Mouse (Mus musculus): Measurements from ENCODE around the gene Gmpr2. TPM values are rescaled to one million over a fixed set of nuclear protein-coding genes. Genes with fewer than 3 reads are reported as not detected.

Gmpr2 gene
- total RNA-seq, 2 experiments from 2014 or later: 1.5 to 6.9 TPM

GRCm38 (mm10) chr14:55672741-55673060 lies 960 bp downstream of the Gmpr2 start:
- ATAC-seq (replicated peaks; ENCODE audit: low FRiP score, poor library complexity, severe bottlenecking): no peak

- ATAC-seq (replicated peaks; ENCODE audit: low FRiP score, poor library complexity, severe bottlenecking): no peak
These were observed 5.9 kb downstream of the Gmpr2 start for GRCm38 (mm10) chr14:55677615-55678014.

DNA sequence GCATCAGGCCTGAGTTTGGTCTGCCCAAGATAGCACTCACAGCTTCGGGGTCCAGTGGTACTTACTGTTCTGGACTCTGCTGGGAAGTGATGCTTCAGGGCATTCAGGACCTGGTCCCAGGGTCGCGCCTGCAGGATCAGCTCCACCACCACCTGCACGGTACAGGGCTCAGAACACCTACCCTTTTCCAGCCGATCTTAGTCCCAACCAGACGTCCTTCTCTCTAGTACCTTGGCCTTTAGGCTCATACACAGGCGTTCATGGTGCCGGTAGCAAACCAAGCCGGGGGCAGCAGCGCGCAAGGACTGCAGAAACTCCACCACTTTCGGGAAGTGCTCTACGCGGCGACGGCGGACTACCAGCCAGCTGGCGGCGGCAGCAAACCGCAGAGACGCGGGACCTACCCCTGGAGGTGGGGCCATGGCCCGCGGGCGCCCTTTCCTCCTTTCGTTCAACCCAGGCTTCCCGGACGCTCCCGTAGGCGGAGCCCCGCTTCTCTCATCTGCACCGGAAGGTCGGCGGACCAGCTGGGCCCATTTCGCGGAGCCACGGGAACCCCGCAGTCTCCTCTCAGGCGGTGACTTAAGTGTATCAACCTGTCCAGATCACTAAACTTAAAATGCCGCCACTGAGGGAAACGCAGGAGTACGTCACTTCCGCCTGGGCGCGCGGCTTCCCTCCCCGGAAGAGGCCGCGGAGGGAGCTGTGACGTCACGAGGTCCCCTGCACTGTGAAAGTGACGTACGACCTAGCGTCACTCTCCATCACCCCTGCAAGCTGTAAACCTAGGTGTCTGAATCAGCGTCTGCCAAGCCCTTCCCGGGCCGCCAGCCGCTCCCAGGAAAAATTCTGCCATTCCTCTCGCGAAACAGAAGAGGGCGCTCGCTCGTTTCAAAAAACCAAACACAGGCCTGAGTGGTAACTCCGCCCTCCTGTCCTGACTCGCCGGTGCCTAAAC lies 9.7 kb downstream of the Gmpr2 start, which contains the start of gene Tinf2:
Gene Tinf2 (minus strand): TSS at position 661 of the 958 bp plus-strand sequence.
- peak; percentile 94 for ATAC-seq (replicated peaks; ENCODE audit: low FRiP score, poor library complexity, severe bottlenecking)

GRCm38 (mm10) chr14:55682118-55682493 lies 10.4 kb downstream of the Gmpr2 start:
- ATAC-seq (replicated peaks; ENCODE audit: low FRiP score, poor library complexity, severe bottlenecking): peak; percentile 37

- no peak for ATAC-seq (replicated peaks; ENCODE audit: low FRiP score, poor library complexity, severe bottlenecking)
These were observed 17.7 kb downstream of the Gmpr2 start for GRCm38 (mm10) chr14:55689433-55689832.

- no peak for ATAC-seq (replicated peaks; ENCODE audit: low FRiP score, poor library complexity, severe bottlenecking)
These were observed 25.5 kb downstream of the Gmpr2 start for GRCm38 (mm10) chr14:55697226-55697625.

DNA sequence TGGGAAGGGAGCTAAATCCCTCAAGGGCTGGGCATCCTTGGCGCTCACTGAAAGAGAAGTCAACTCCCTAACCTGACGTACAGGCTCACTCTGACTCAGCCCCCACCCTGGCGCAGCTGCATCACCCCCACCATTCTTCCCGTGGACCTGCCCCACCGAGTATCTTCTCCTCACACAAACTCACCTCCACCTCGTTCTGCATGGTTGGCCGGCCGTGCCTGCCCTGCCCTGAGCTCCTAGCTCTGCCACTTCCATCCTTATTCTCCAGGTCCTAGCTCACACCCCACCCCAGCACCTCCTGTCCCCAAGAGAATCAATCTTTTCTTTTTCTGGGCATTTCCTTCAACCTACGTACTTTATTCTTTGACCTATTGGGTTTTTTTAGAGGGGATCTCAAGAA lies 29.4 kb downstream of the Gmpr2 start:
- ATAC-seq (replicated peaks; ENCODE audit: low FRiP score, poor library complexity, severe bottlenecking): no peak

DNA sequence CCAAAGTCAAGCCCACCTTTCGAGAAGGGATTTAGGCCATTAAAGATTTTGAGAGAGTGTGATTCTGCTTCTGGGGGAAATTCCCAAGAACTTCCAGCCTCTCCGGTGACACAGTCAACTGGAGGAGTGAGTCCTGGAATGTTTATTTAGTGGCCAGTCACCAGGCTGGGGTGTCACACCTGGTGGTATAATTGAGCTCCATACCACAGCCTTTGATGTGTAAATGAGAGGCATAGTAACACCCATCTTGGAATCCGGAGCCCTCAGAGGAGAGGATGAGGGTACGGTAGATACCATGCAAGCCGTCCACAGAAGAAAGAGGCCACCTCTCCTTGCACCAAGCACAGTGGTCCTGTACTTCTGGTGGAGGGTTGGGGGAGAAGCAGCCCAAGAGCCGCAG lies 31.0 kb downstream of the Gmpr2 start:
- ATAC-seq (replicated peaks; ENCODE audit: low FRiP score, poor library complexity, severe bottlenecking): no peak

DNA sequence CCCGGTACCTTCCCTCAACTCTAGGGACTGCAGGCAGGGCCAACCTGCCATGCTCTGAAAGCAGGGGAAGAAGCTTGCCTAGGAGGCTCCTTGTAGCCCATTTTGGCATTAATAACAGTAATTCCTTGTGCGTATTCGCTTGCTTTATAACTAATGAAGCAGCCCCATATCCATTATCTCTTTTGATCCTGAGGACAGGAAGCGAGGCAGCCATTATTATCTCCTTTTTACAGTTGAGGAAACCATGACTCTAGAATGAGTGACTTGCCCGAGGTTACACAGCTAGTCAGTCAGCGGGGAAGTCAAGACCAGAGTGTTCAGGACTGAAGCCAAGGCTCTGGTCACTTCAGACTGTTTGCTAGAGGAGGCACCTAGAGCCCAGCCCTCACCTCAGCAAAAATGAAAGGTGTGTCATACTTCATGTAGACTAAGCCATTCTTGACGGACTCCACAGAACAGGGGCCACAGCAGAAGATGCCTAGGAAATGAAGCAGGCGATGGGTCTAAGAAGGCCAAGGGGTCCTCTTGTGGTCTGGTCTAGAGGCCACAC lies 34.4 kb downstream of the Gmpr2 start:
- no peak for ATAC-seq (replicated peaks; ENCODE audit: low FRiP score, poor library complexity, severe bottlenecking)

DNA sequence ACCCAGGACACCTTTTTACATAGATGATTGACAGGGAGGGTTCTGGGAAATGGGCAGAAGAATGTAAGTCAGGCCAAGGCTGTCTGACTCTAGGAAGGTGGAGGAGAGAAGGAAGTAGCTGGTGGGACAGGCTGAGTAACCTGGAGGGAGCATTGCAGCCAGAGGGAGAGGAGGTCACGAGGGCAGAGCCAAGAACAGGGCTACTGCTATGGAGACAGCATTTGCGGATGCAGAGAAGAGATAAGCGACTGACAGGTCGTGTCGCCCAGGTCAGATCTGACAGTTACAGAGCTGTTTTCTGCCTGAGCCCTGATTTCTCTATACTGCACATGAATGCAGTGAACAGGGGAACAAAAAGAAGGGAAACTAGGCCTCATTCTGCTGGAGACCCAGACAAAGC lies 35.7 kb downstream of the Gmpr2 start:
- no peak for ATAC-seq (replicated peaks; ENCODE audit: low FRiP score, poor library complexity, severe bottlenecking)

DNA sequence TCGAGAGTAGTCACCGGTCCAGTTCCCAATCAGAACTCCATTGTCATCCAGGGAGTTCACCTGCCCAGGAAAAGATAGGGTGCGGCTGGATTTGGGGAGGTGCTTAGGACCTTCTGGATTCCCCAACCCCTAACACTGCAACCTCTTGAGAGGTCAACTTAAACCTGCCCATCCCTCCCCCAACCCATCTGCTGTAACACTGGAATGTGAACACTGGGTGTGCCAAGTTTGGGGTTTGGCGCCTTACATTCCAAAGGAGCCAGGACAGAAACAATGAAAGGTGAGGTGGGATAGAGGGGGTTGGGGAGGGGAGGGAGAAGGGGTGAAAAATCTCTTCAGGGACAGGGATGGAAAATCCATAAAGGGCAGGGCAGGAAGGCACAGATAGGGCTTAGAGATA lies 37.8 kb downstream of the Gmpr2 start:
- ATAC-seq (replicated peaks; ENCODE audit: low FRiP score, poor library complexity, severe bottlenecking): no peak

- no peak for ATAC-seq (replicated peaks; ENCODE audit: low FRiP score, poor library complexity, severe bottlenecking)
These were observed 40.0 kb downstream of the Gmpr2 start for GRCm38 (mm10) chr14:55711786-55712185.

- no peak for ATAC-seq (replicated peaks; ENCODE audit: low FRiP score, poor library complexity, severe bottlenecking)
These were observed 41.4 kb downstream of the Gmpr2 start for GRCm38 (mm10) chr14:55713007-55713728.

DNA sequence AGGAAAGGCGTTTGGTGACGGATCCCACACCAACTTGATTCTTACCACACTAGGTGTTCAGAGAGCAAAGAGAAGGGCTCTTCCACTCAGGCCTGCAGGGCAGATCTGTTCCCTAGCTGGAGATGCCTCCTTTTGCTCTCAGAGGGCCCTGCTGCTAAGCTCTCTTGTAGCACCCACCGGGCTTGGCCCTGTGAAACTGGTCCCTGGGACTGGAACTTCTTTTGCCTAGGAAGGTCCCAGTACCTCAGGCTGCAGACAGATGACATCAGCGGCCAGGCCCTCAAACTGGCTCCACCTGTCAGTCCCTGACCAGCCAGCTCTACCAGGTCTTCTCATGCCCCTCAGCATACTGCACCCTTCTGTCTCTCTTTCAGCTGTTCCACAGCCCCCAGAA lies 42.0 kb downstream of the Gmpr2 start, which contains the start of gene Tgm1:
Gene Tgm1 (minus strand): TSS at position 198 of the 394 bp plus-strand sequence.
- no peak for ATAC-seq (replicated peaks; ENCODE audit: low FRiP score, poor library complexity, severe bottlenecking)

DNA sequence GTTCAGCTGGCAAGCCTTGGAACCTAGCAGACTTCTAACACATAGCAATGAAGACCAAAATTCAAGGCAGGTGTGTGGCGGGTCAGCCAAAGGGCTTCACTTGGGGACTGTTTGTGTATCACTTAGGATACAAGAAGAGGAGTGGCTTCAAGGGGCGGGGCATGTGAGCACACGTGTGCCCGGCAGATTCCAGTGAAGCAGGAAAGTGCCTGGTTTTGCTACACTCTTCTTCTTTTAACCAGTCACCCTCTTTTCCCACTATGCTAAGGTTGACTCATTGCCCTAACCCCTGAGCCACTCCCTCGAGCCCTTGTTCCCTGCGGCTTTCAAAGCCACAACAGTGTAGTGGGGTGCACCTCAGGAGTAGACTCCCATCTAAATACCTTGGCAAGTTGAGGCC lies 43.2 kb downstream of the Gmpr2 start:
- no peak for ATAC-seq (replicated peaks; ENCODE audit: low FRiP score, poor library complexity, severe bottlenecking)

GRCm38 (mm10) chr14:55716271-55716670 lies 44.5 kb downstream of the Gmpr2 start:
- ATAC-seq (replicated peaks; ENCODE audit: low FRiP score, poor library complexity, severe bottlenecking): no peak

GRCm38 (mm10) chr14:55716884-55717283 lies 45.1 kb downstream of the Gmpr2 start:
- no peak for ATAC-seq (replicated peaks; ENCODE audit: low FRiP score, poor library complexity, severe bottlenecking)

DNA sequence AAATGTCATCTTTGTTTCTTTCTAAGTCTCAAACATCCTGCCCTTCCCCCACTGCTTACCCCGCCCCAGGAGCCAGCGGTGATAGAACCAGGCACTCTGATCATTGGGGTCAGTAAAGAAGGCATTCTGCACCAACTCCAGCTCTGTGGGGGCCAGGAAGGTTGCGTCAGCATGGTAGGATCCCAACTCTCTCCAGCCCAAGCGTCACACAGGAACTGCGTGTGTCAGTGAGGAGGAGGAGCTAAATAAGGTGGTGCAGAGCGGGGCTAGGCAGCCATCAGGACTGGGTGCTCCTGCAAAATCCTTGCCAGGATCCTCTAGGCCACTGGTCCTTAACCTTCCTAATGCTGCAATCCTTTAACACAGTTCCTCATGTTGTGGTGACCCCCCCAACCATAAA lies 48.0 kb downstream of the Gmpr2 start:
- ATAC-seq (replicated peaks; ENCODE audit: low FRiP score, poor library complexity, severe bottlenecking): no peak

DNA sequence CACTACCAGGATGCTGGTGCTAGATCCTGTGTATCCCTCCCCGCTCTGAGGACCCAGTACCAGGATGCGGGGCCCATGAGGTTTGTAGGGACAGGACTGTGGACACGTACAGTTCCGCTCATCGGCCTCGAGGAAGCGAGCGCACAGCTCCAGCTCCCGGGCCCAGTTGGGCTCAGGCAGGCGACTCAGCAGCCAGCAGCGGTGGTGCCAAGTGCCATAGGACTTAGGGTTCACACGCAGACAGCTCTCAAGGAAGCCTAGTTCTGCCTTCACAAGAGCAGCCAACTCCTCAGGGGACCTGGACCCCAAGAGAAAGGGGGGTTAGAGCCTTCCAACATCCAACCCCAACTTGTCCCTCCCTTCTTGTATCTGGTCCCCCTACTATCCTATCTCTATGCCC lies 48.9 kb downstream of the Gmpr2 start:
- no peak for ATAC-seq (replicated peaks; ENCODE audit: low FRiP score, poor library complexity, severe bottlenecking)

GRCm38 (mm10) chr14:55721076-55721475 lies 49.3 kb downstream of the Gmpr2 start:
- no peak for ATAC-seq (replicated peaks; ENCODE audit: low FRiP score, poor library complexity, severe bottlenecking)
